Mouse (Mus musculus) gastrocnemius, postnatal 36 days (tissue): ENCODE data around the gene Setd7. TPM values are rescaled to one million over a fixed set of nuclear protein-coding genes. Genes with fewer than 3 reads are reported as not detected.

Experiments
- DNase-seq, 2 experiments: peaks; one replicate each; pipeline ENCODE4 v3.0.0; 2022
- intact Hi-C: fragments of 180-260 bp; cut with DNase I; formaldehyde crosslinking; loops from one replicate; pipeline ENCODE4 v1.15.1; 2025
- total RNA-seq, 2 experiments: library from RNA; stranded (reverse); gene quantifications; 2 replicates each; pipeline ENCODE4 v1.2.3; 2021

Setd7 gene
- total RNA-seq, 2 experiments from 2014 or later, result 144 to 153 TPM

GRCm38 (mm10) chr3:51483741-51484359 lies 76.8 kb downstream of the Setd7 start, which contains the start of gene Rab33b:
Gene Rab33b (plus strand): TSS chr3:51483920.
- intact Hi-C loops, result no loop called here

GRCm38 (mm10) chr3:51482781-51483180 lies 77.9 kb downstream of the Setd7 start:
- DNase-seq, result no peak
- intact Hi-C loops, result no loop called here

More at GRCm38 (mm10) chr3:51483741-51484359, 76.8 kb downstream of the Setd7 start, which contains the start of gene Rab33b:
- peak; percentile 94 to 97 for DNase-seq

GRCm38 (mm10) chr3:51481881-51482280 lies 78.8 kb downstream of the Setd7 start:
- intact Hi-C loops, result loop anchor here (2.0 kb wide), 1 partner anchor 761 kb away; no protein-coding TSS in a partner anchor
- no peak for DNase-seq

- DNase-seq, result peak in 1 of 2 experiments; percentile 16
- intact Hi-C loops, result loop anchor here (2.0 kb wide), 1 partner anchor 762 kb away; no protein-coding TSS in a partner anchor
These were observed 79.6 kb downstream of the Setd7 start for GRCm38 (mm10) chr3:51481059-51481458.

- DNase-seq, result no peak
- intact Hi-C loops, result loop anchor here (2.0 kb wide), 1 partner anchor 763 kb away; no protein-coding TSS in a partner anchor
These were observed 80.8 kb downstream of the Setd7 start for GRCm38 (mm10) chr3:51479893-51480292.

GRCm38 (mm10) chr3:51475706-51476105 lies 85.0 kb downstream of the Setd7 start:
- DNase-seq, result no peak
- intact Hi-C loops, result no loop called here

- no peak for DNase-seq
- intact Hi-C loops, result no loop called here
These were observed 92.1 kb downstream of the Setd7 start for GRCm38 (mm10) chr3:51468530-51468929.

Other genes with a start within 250 kb of the Setd7 start
- gene Elf2, start 220.2 kb downstream of the Setd7 start, total RNA-seq, result 10 to 100 TPM; 48.9 to 49.7 TPM
- gene Mgarp, start 164.1 kb downstream of the Setd7 start, total RNA-seq, result under 1 TPM; 0.20 to 0.27 TPM
- gene Ndufc1, start 151.9 kb downstream of the Setd7 start, total RNA-seq, result 1,000 to 10,000 TPM; 1,029 to 1,117 TPM
- gene Naa15, start 145.7 kb downstream of the Setd7 start, total RNA-seq, result 10 to 100 TPM; 41.0 to 41.6 TPM
- 1 to 10 TPM; 4.8 to 7.1 TPM for gene Rab33b, start 77.0 kb downstream of the Setd7 start, total RNA-seq
- under 1 TPM; 0.22 to 0.61 TPM for gene Mgst2, start 99.5 kb upstream of the Setd7 start, total RNA-seq